Mouse (Mus musculus) kidney, postnatal 25 days (tissue): ENCODE data around the gene Gm5169.
"Not testable (repeated sequence)": the region's sequence is repeated elsewhere in the genome, so short reads cannot be mapped to it uniquely, and the experiment has no call there.

ENCODE experiments used
- DNase-seq, 2 experiments: peaks; one replicate each; pipeline ENCODE4 v3.0.0; 2021; ENCODE audit warnings: mixed read lengths in 2 of 2

Gene Gm5169

DNA sequence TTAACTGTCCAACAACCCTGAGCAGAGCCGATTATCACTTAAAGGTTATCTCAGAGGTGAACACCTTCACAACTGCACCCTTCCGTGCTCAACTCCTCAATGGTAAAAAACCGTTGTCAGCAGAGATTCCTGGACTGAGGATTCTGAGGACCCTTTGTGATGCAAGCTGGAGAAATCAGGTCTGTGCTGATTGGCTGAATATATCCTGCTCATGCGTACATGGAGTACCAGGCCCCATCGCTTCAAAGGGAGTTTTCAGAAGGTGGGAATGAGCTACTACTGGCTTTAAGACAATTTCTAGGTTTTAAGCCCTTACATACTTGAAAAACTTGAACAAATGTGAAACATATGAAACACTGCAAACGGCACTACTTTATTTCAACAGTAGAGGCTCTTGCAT lies at the start of gene Gm5169:
TSS of gene Gm5169 (minus strand) at position 101 of the 400 bp plus-strand sequence.
- not testable (repeated sequence) for DNase-seq

- not testable (repeated sequence) for DNase-seq
Measured at GRCm38 (mm10) chrX:25347424-25347823, 46.2 kb upstream of the Gm5169 start.
